Mouse (Mus musculus) kidney, embryonic 14.5 days (tissue): ENCODE results near the gene Mt1. TPM values are rescaled to one million over a fixed set of nuclear protein-coding genes. Genes with fewer than 3 reads are reported as not detected.

Source experiments
- ATAC-seq: fragments of 200-750 bp; cut with Nextera tagmentation; 2 replicates; pipeline ENCODE4 v1.8.0; 2017; ENCODE audit warnings: moderate number of reproducible peaks, mild to moderate bottlenecking, moderate TSS enrichment, moderate library complexity; ENCODE audit not compliant: low FRiP score, low TSS enrichment
- H3K27ac ChIP-seq: fragments of 300-500 bp; sonication (generic); 2 replicates; pipeline ENCODE4 v1.5.1; 2014; ENCODE audit warnings: low read depth, mild to moderate bottlenecking, low read length, moderate library complexity, mixed read lengths
- H3K27me3 ChIP-seq: fragments of 300-500 bp; sonication (generic); 2 replicates; pipeline ENCODE4 v1.6.1; 2014; ENCODE audit warnings: mild to moderate bottlenecking, low read length; ENCODE audit not compliant: control insufficient read depth, insufficient read depth
- H3K36me3 ChIP-seq: fragments of 300-500 bp; sonication (generic); 2 replicates; pipeline ENCODE4 v1.6.1; 2014; ENCODE audit warnings: low read length, mixed read lengths; ENCODE audit not compliant: control insufficient read depth, insufficient read depth
- H3K4me1 ChIP-seq: fragments of 300-500 bp; sonication (generic); 2 replicates; pipeline ENCODE4 v1.6.1; 2014; ENCODE audit warnings: low read length, mixed read lengths; ENCODE audit not compliant: control insufficient read depth, insufficient read depth
- H3K4me2 ChIP-seq: fragments of 300-500 bp; sonication (generic); replicated peaks from 2 replicates; pipeline ENCODE4 v1.6.1; 2014; ENCODE audit warnings: low read depth, mild to moderate bottlenecking, low read length
- H3K4me3 ChIP-seq: fragments of 300-500 bp; sonication (generic); 2 replicates; pipeline ENCODE4 v1.5.1; 2014; ENCODE audit warnings: mild to moderate bottlenecking, low read length
- H3K9ac ChIP-seq: fragments of 300-500 bp; sonication (generic); 2 replicates; pipeline ENCODE4 v1.6.1; 2014; ENCODE audit warnings: low read depth, mild to moderate bottlenecking, low read length, moderate library complexity
- H3K9me3 ChIP-seq: fragments of 300-500 bp; sonication (generic); 2 replicates; pipeline ENCODE4 v1.6.1; 2016; ENCODE audit warnings: low read length; ENCODE audit not compliant: control insufficient read depth
- WGBS: fragments of 180-500 bp; shearing (Covaris S2); extraction: QIAGEN DNeasy Blood & Tissue Kit; methylation state at CpG from one replicate; pipeline ENCODE4 v1.1.7; 2014; 5-methylcytosine and 5-hydroxymethylcytosine counted together
- polyA plus RNA-seq: library from polyadenylated mRNA; unstranded; fragments of >200 nt; fragmentation: Nextera tagmentation; extraction: Ambion mirVana; gene quantifications from 2 replicates; pipeline ENCODE4 v1.2.1, GENCODE M21; 2014

Gene Mt1
- polyA plus RNA-seq, 1 experiment from 2014 or later, result 166 TPM

DNA sequence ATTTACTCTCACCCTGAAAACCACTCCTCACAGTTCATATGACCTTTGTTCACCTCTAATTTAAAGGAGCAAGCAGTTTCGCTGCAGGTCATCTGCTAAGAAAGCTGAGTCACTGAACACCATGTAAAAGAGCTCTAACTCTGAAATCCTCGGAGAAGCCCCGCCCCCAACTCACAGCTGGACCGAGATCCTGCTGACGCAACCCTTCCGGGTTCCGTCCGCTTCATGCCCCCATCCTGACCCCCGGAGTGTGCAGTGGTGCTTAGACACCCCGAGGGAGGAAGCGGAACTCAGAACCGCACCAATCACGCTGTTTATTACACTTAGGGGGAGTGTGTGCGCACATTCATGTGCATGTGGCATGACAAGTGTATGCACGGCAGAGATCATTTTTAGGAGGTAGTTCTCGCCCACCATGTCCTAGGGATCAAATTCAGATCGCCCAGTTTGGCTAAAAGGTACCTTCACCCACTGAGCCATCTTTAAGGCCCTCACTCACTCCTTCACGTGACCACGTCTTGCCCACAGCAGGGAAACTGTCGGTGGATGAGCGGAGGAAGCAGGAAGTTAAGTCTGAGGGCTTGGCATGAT is 12.3 kb downstream of the Mt1 start:
- Histone ChIP-seq H3K4me3 (peak overlapping the region; percentile 30), H3K4me1 (0 out of 2 replicates have a peak, but pooled peaks cover 7% of the 10 kb centered on the region), H3K4me2 (peak overlapping the region; percentile 45), H3K36me3 (no peaks in the 10 kb centered on the region), H3K9ac (no peak overlapping the region), H3K9me3 (no peaks in the 10 kb centered on the region), H3K27me3 (peaks cover 16% of the 10 kb centered on the region; the same call in 1 of the 2 replicates), H3K27ac (no peak overlapping the region)
- WGBS, result 18% methylated on average over 21 of the region's 21 CpGs
- peak; percentile 60 for ATAC-seq

DNA sequence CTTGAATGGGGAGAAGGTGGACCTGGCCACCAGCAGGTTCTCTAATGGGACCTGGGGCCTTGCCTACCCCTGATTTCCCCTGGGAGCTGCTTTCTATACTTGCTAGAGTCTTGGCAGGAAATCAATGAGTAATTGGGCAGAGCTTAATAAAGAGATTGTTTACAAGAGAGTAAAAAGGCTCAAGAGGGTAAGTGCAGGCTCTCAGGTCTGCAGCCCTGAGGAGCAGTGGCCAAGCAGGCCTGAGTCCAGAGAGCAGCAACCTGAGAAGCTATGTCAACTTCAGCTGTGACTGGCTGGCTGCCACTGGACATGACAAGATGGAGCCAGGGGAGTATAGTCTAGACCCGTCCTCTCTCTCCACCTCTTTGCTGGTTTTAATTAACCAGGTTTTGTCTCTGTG is 14.0 kb downstream of the Mt1 start:
- no peaks in the 10 kb centered on the region for H3K36me3 ChIP-seq
- H3K4me1 ChIP-seq, result 0 out of 2 replicates have a peak, but pooled peaks cover 7% of the 10 kb centered on the region
- H3K9ac ChIP-seq, result no peak overlapping the region
- WGBS, result 50% methylated on average over 1 of the region's 1 CpGs
- no peak for ATAC-seq
- H3K9me3 ChIP-seq, result no peaks in the 10 kb centered on the region
- no peak overlapping the region for H3K4me2 ChIP-seq
- H3K27me3 ChIP-seq, result no peaks in the 10 kb centered on the region
- no peak overlapping the region for H3K4me3 ChIP-seq
- H3K27ac ChIP-seq, result no peak overlapping the region

DNA sequence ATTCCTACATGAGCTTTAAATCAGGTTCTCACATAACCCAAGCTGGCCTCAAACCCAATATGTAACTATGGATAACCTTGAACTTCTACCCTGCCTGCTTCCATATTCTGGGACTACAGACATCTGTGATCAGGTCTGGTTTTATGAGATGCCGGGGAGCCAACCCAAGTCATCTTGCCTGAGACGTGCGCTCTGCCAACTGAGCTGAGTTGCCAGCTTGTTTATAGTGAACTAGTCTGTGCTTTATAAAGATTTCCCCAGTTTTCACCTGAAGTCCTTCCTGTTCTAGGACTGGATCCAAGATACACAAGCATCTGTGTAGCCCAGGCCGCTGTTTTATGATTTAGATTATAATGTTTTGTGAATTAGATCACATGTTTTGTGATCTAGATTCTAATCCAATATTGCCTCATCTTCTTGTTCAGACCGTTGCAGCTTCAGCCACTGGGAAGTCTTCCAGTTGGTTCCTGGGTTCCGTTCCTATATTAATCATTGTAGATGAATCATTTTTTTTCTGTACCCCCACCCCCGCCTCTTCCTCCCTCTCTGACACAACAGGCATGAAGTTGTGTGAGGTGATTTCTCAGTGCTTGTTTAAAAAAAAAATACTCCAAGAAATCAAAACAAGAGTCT is 15.8 kb downstream of the Mt1 start:
- Histone ChIP-seq H3K36me3 (no peaks in the 10 kb centered on the region), H3K27me3 (no peaks in the 10 kb centered on the region), H3K9ac (no peak overlapping the region), H3K9me3 (no peaks in the 10 kb centered on the region), H3K27ac (no peak overlapping the region), H3K4me2 (no peak overlapping the region), H3K4me3 (no peak overlapping the region), H3K4me1 (0 out of 2 replicates have a peak, but pooled peaks cover 7% of the 10 kb centered on the region)
- ATAC-seq, result no peak
- 85% methylated on average over 7 of the region's 7 CpGs for WGBS

DNA sequence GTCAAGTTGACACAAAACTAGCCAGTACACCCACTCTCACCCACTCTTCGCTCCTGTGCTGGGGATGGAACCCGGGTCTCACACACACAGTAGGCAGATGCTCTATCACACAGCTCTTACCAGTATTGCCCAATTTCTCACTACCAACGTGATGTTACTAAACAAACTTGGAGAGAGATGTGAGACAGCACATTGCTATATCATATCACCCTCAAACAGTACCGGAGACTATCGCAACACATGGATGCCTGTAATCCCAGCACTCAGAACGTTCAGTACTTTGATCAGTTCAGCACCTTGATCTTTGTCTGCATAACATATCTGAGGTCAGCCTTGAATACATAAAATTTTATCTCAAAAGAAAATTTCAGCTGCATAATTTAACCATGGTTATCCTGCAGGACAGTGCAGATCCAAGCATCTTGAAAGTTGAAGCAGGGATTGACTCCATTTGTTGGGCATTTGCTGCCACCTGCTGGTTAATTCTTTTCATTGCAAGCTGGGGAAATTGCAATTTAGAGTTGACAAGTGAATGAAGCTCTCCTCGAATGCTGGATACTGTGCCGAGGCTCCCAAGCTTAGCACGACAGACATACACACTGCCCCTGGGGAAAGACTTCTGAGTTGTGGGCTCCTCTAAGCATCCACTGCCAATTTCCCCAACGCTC is 20.5 kb downstream of the Mt1 start:
- ATAC-seq, result peak; percentile 69
- no peaks in the 10 kb centered on the region for H3K9me3 ChIP-seq
- no peak overlapping the region for H3K27ac ChIP-seq
- no peaks in the 10 kb centered on the region for H3K36me3 ChIP-seq
- no peak overlapping the region for H3K4me3 ChIP-seq
- H3K4me1 ChIP-seq, result no peaks in the 10 kb centered on the region
- no peaks in the 10 kb centered on the region for H3K27me3 ChIP-seq
- WGBS, result 47% methylated on average over 10 of the region's 10 CpGs
- no peak overlapping the region for H3K4me2 ChIP-seq
- no peak overlapping the region for H3K9ac ChIP-seq

DNA sequence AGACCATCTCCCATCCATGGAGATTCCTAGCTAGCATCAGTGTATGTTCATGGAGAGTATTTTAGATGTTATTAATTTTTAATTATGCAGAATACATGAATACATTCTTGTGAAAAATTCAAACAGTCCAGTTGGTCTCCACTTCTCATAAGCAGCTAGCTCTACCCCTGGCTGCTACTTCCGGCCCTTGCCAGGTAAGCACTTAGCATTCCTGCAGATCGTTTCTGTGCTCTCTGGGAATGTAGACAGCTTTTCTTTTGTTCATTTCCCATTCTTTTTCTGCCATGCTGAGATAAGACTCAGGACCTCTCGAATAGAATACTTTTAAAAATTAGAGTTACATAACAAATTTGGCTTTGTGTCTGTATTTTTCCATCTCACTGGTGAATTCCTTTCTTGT is 25.2 kb downstream of the Mt1 start:
- H3K9ac ChIP-seq, result no peak overlapping the region
- no peaks in the 10 kb centered on the region for H3K36me3 ChIP-seq
- no peak for ATAC-seq
- no peaks in the 10 kb centered on the region for H3K9me3 ChIP-seq
- H3K4me2 ChIP-seq, result no peak overlapping the region
- no peak overlapping the region for H3K4me3 ChIP-seq
- no peaks in the 10 kb centered on the region for H3K27me3 ChIP-seq
- H3K27ac ChIP-seq, result no peak overlapping the region
- H3K4me1 ChIP-seq, result no peaks in the 10 kb centered on the region
- 70% methylated on average over 3 of the region's 3 CpGs for WGBS

DNA sequence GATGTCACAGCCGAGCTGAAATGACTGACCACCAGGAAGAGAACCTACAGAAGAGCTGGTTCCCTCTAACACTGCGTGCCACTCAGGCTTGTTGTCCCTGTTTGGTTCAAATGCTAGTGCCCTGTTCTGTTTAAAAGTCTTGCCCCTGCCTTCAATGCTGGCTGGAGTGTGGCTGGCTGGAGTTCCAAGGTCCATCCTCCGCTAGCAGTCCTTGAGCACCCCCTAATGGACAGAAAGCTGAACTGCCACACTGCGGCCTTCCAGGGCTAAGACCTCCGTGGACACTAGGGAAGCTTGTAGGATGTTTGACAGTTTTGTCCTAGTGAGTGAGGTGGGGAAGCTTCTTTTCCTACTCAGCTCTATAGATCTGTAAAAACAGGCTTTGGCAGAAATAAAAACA is 26.9 kb downstream of the Mt1 start:
- Histone ChIP-seq H3K27ac (no peak overlapping the region), H3K4me3 (no peak overlapping the region), H3K4me1 (no peaks in the 10 kb centered on the region), H3K9me3 (no peaks in the 10 kb centered on the region), H3K36me3 (no peaks in the 10 kb centered on the region), H3K4me2 (no peak overlapping the region), H3K27me3 (no peaks in the 10 kb centered on the region), H3K9ac (no peak overlapping the region)
- peak; percentile 76 for ATAC-seq
- 12% methylated on average over 5 of the region's 5 CpGs for WGBS

DNA sequence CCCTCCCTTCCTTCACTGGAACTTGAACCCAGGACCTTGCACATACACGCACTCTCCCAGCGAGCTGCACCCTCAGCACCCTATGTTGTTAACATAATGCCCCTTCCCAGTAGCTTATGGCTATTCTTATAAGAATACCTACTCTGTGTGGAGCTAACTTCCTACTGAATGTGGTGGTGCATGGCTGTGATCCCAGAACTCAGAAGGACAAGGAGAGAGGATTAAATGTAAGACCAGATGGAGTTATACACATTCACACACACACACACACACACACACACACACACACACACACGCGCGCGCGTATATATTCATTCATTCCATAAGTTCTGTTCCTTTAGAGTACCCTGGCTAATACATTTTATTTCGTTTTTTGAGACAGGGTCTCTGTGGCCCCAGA is 27.4 kb downstream of the Mt1 start:
- ATAC-seq, result no peak
- Histone ChIP-seq H3K4me3 (no peak overlapping the region), H3K27me3 (no peaks in the 10 kb centered on the region), H3K4me1 (no peaks in the 10 kb centered on the region), H3K9ac (no peak overlapping the region), H3K36me3 (no peaks in the 10 kb centered on the region), H3K27ac (no peak overlapping the region), H3K4me2 (no peak overlapping the region), H3K9me3 (no peaks in the 10 kb centered on the region)
- WGBS, result 82% methylated on average over 8 of the region's 8 CpGs

DNA sequence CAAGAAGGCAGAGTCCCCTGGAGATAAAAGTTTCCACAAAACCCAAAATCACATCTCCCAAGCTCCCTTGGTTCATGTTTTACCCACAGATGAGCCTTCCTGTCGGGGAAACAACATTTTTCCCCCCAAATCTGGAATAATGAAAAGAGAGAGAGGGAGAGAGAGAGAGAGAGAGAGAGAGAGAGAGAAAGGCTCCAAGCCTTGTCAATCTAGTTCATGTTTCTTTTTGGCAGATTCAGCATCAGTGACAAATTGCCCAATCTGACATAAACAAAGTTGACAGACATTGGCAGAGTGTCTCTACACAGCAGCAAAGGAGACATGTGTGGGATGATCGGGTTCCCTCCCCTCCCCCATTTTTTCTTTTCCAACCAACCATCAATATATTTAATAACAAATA is 28.6 kb downstream of the Mt1 start:
- H3K4me1 ChIP-seq, result no peaks in the 10 kb centered on the region
- no peaks in the 10 kb centered on the region for H3K36me3 ChIP-seq
- H3K4me2 ChIP-seq, result no peak overlapping the region
- no peaks in the 10 kb centered on the region for H3K9me3 ChIP-seq
- WGBS, result 76% methylated on average over 2 of the region's 2 CpGs
- H3K27me3 ChIP-seq, result no peaks in the 10 kb centered on the region
- H3K4me3 ChIP-seq, result no peak overlapping the region
- no peak overlapping the region for H3K27ac ChIP-seq
- H3K9ac ChIP-seq, result no peak overlapping the region
- no peak for ATAC-seq

DNA sequence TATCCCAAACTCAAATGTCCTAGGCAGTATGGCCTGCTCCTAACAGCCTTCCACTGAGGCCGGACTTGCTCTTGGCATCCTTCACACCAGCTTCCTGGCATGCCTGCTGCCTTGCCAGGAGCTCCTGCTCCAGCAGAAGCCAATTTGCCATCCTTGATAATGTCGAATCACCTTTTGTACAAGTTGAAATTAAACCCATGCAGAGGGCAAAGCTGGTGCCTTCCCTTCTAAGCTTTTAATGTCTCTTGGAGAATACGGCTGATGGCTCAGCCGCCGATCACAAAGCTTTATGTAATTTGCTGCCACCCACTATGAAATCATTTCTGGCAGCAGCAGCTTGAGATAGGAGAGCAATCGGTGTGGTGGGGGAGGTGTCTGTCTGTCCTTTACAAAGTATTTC is 30.8 kb downstream of the Mt1 start:
- no peaks in the 10 kb centered on the region for H3K9me3 ChIP-seq
- H3K9ac ChIP-seq, result no peak overlapping the region
- H3K4me1 ChIP-seq, result peaks cover 3% of the 10 kb centered on the region; the same call in 1 of the 2 replicates
- no peak for ATAC-seq
- H3K4me2 ChIP-seq, result no peak overlapping the region
- H3K36me3 ChIP-seq, result no peaks in the 10 kb centered on the region
- no peaks in the 10 kb centered on the region for H3K27me3 ChIP-seq
- no peak overlapping the region for H3K4me3 ChIP-seq
- H3K27ac ChIP-seq, result no peak overlapping the region
- 92% methylated on average over 6 of the region's 6 CpGs for WGBS
